Mouse (Mus musculus) NIH3T3 (cell line): Measurements from ENCODE around the gene Iqgap2.

Experiments used
- DNase-seq: peaks from one replicate; pipeline ENCODE4 v3.0.0-alpha.2; 2012; ENCODE audit warnings: low read depth

The Iqgap2 gene

DNA sequence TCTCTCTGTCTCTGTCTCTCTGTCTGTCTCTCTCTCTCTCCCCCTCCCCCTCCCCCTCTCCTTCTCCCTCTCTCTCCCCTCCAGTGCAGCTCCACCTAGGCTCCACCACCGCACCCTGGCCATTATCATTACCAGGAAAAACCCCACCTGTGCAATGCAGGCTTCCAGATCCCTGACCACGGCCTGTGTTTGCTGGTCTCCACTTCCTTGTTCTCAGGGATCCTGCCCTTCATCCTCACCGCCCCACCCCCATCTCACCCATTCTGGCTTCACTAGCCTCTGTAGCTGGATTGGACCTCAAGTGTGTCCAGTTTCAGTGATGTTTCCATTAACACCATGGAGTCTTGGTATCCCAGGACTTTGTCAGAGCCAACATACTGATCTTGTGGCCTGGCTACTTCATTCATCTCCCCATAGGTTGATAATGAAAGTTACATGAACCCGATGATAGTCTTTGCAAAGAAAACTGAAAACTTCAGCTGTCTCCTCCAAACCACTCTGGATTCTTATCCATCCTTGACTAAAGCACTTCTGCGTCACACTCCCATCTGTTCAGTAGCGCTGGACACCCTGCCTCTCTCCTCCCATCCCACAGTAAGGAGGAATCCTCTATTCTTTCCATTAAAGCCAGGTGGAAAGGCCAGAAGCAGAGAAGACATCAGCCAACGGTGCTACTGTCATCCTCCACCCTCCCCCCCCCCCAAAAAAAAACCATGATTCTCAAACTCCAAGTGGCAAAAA is 62.1 kb downstream of the Iqgap2 start:
- no peak for DNase-seq

DNA sequence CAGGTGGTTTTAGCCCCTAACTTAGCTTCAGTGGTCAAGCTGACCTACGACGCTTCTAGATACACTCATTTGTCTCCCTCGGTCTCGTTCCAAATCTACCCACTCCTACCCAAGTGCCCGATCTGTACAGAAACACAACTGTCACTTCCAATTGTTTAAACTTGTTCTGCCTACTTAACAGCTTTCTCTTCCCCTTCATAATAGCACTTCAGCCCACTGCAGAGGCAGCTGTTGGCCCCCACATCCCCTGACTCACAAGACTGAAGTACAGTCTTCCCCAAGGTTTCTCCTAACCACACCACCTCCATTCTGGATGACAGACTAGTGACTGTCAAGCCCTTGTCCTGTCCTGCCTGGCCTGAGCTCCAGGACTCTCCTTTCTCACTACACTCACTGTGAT is 63.1 kb downstream of the Iqgap2 start:
- no peak for DNase-seq

GRCm38 (mm10) chr13:95826178-95826577 is 65.5 kb downstream of the Iqgap2 start:
- DNase-seq: no peak

- DNase-seq: no peak
Measured at GRCm38 (mm10) chr13:95822918-95823317, 68.8 kb downstream of the Iqgap2 start.

DNA sequence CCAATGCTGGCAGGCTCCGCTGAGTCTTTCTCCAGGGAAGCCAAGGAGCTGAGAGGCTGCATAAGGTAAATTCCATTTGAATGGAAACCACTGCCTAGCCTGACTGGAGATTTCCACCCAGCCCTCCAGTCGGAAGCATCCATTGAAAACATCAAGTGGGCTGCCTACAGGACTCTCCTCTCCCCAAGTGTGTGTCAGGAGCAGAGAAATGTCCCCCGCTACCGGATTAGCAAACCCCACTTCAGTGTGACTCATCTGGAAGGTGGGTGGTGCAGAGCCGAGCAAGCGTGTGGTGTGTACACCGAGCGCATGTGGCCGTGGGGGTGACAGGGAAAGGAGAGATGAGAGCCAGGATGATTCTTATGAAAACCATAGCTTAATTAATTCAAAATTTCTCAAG is 71.7 kb downstream of the Iqgap2 start:
- DNase-seq: no peak

- DNase-seq: no peak
Measured at GRCm38 (mm10) chr13:95818941-95819340, 72.8 kb downstream of the Iqgap2 start.

DNA sequence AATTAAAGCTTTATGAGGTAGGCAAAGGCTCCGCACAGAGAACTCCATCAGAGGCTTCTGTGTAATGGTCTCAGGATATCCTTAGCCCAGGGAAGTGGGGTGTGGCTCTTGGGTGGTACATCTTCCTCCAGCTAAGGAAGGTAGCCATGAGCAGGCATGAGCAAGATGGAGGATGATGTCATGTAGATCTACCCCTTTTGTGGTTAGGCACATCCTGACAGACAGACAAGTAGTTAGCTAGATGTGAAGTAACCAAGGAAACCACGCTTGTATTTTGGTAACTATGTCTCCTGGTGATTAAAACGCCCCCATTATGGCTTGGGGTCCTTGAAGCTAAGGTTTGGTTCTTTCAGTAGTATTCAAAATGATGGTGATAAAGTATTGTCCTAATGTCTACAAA is 78.1 kb downstream of the Iqgap2 start:
- DNase-seq: no peak

GRCm38 (mm10) chr13:95810796-95811195 is 80.9 kb downstream of the Iqgap2 start:
- no peak for DNase-seq

DNA sequence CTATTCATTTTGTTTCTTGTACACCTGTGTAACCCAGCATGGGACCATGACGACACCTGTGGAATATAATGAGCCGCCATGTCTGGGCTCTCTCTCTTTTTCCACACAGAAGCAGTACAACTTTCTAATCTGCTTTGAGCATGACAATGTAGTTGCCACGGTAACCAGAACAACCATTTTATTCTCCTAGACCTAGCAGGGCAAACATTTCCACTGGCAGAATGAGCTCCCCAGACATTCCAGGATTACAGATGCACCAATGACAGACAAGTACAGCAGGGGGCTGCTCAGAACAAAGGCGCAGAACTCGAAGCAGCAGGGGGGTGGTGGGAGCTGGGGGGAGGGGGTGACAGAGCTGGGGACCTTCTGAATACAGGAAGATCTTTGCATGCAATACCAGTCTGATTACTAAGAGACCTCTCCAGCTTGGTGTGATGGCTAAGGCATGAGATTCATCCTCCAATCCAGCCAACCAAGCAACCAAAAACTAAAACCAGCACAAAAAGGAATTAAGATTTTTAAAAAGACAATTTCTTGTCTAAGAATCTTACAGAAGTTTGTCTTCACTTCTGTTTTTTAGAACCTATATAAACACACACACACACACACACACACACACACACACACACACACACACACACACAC is 84.5 kb downstream of the Iqgap2 start:
- DNase-seq: no peak

- no peak for DNase-seq
Measured at GRCm38 (mm10) chr13:95805469-95806166, 86.1 kb downstream of the Iqgap2 start.

GRCm38 (mm10) chr13:95804113-95804512 is 87.6 kb downstream of the Iqgap2 start:
- DNase-seq: no peak

- no peak for DNase-seq
Measured at GRCm38 (mm10) chr13:95800925-95801324, 90.8 kb downstream of the Iqgap2 start.

- DNase-seq: no peak
Measured at GRCm38 (mm10) chr13:95799322-95799721, 92.4 kb downstream of the Iqgap2 start.

GRCm38 (mm10) chr13:95798721-95799120 is 93.0 kb downstream of the Iqgap2 start:
- DNase-seq: peak; percentile 51

DNA sequence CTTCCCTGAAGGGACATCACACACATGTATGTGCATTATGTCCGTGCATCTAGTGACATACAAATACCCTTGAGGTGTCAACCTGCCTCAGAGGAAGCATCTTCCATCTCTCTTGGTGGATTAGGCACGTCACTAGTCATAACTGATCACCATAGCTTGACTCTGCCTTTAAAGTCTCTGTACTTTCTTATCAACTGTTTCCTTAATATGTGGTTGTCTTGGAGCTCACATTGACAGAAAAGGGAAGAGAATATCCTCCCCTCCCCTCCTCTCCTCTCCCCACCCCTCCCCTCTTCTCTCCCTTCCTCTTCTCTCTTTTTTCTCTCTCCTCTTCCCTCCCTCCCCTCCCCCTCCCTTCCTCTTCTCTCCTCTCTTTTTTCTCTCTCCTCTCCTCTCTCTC is 94.2 kb downstream of the Iqgap2 start:
- DNase-seq: no peak

GRCm38 (mm10) chr13:95794346-95794745 is 97.4 kb downstream of the Iqgap2 start:
- peak; percentile 28 for DNase-seq

DNA sequence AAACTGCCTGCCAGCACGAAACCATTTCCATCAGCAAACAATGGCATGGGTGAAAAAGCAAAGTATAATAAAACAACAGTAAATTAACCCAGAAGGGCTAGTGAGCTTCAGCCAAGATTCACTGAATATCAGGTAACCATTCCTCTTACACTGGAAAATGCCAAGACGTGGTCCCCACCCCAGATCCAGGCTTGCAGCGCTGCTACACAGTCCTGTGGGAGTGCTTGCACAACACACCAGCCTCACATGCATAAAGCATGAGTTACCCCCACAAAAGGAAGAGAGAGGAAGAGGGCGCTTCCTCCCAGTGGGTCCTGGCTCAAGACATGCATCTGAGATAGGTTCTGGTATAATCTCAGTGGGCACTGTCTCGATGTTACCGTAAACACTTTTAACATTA is 100.8 kb downstream of the Iqgap2 start:
- DNase-seq: no peak

GRCm38 (mm10) chr13:95788631-95789376 is 102.9 kb downstream of the Iqgap2 start:
- DNase-seq: no peak

DNA sequence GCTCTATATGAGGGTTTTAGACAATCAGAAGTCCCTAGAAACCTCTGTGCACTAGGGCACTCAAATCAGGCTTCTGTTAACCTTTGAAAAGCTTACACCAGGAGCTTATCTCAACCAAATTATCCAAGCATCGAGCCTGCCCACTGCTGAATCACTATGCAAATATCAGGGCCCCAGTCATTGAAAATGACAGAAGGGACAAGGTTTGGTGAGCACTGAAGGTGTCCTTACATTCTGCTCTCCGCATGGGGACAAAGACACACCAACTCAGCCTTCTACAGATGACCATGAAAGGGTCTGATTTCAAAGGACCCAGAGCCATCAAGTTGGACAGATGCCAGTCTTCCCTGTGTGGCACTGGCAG is 108.8 kb downstream of the Iqgap2 start:
- no peak for DNase-seq

DNA sequence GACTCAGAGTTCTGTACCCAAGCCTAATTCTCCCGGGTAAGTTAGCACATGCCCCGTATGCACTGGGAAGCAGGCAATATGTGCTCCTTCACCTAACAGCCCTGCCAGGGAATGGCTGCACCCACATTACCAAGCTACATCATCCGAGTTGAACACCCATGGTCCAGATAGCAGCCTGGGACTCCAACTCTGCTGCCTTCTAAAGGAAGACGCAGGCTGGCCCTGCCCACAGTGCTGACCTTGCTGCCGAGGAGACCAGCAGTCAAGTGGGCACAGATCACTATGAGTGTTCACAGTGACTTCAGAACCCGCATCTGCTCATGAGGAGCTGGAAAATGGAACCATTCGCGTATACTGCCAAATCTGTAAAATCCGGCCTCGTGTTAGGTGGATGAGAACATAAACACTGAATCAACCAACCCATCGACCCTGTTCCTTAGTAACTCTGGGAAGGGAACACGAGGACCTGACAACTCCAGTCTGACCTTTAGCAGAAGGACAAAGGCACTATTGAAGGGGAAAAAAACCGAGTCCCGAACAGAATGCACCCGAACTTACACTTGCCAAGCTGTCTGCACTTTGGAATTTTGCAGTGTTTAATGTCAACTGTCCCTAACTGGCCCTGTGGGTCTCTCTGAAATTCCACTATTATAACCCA is 109.3 kb downstream of the Iqgap2 start:
- DNase-seq: no peak

DNA sequence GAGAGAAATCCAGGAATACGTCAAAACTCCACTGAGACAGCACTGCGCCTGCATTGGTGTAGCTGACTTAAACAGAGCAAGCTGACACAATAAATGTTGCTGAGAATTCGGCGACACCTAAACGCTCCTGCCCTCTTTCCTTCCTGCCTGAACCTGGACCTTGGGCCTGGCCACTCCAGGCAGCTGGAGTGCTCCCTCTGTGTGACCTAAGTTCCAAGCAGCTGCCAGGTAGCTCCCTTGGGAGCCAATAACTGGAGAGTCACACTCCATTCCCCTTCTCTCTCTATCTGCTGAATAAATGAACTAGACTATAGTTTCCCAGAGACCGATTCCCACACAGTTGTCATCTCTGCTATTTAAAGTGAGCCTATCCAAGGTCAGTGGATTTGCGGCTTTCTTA is 111.7 kb downstream of the Iqgap2 start:
- DNase-seq: no peak

DNA sequence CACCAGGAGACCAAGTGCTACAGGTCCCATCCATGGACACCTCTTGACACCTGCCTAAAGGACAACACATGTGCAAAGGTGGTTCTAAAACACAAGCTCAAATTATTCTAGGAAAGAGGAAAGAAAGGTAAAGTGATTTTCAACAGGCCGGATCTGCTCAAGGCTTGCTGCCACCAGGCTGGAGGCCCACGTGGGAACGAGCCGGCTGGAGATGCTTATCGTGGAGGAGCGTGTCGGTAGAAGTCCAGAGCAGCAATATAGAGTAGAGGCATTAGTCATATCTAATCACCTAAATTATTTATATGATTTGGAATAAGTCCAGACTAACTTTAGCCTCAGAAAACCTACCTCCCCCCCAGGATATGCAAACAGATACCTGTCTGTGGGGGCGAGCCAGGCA is 112.5 kb downstream of the Iqgap2 start:
- no peak for DNase-seq
